Mouse (Mus musculus): ENCODE data around the gene Garnl3. TPM values are rescaled to one million over a fixed set of nuclear protein-coding genes. Genes with fewer than 3 reads are reported as not detected.
"Not testable (repeated sequence)": the region's sequence is repeated elsewhere in the genome, so short reads cannot be mapped to it uniquely, and the experiment has no call there.

The Garnl3 gene
- total RNA-seq, 1 experiment = 8.5 TPM

DNA sequence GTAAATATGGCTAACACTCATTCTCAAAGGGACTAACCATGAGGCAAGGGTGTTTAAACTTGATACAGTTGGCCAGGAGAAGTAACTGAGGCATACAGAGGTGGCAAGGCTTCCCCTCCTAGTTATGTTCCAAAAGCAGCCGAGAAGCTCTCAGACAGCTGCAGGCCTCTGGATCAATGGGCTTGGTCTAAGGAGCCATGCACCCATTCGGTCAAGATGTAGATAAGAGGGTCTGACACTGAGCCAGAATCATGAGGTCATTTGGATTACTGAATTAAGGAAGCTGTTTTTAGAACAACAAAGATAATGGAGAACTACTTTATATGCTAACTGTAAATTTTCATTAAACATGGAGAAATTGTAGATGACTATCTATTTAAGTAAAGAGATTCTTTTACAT lies 4.2 kb downstream of the Garnl3 start:
- in situ Hi-C loops (cut with MboI; ENCODE audit: low sequenced_read_pairs in 2 of 2, unreplicated experiment in 2 of 2) = no loop called here
- Histone ChIP-seq H3K27ac (ENCODE audit: insufficient read depth, low read depth, low read length, poor library complexity, severe bottlenecking) (no peak overlapping the region), H3K4me3 (ENCODE audit: insufficient read depth in 1 of 2, low read depth in 1 of 2, low read length in 2 of 2, poor library complexity in 1 of 2, severe bottlenecking in 1 of 2) (no peak overlapping the region), H3K36me3 (ENCODE audit: control insufficient read depth, insufficient read depth, low read length, poor library complexity, severe bottlenecking) (no peaks in the 10 kb centered on the region; the same call in 1 of the 2 replicates), H3K4me1 (ENCODE audit: control insufficient read depth in 2 of 2, insufficient read depth in 2 of 2, low read length in 2 of 2, poor library complexity in 1 of 2) (peaks cover 0 to under 1% of the 10 kb centered on the region in 2 experiments; a peak in 2 of 4 replicates), H3K9ac (ENCODE audit: insufficient read depth, low read depth, low read length, poor library complexity, severe bottlenecking) (no peak overlapping the region), H3K9me3 (ENCODE audit: control insufficient read depth, insufficient read depth, low read depth, low read length) (no peaks in the 10 kb centered on the region)
- DNase-seq (ENCODE audit: low read depth, low spot score) = no peak
- TF ChIP-seq CHD2 (IDR thresholded peaks at IDR 0.05; ENCODE audit: low read depth, low read length) (no peak), HCFC1 (IDR thresholded peaks at IDR 0.05; ENCODE audit: borderline replicate concordance, insufficient read depth, low read length) (no peak), MAFK (IDR thresholded peaks at IDR 0.05; ENCODE audit: insufficient read depth, low read depth, low read length) (no peak), ZC3H11A (IDR thresholded peaks at IDR 0.05; ENCODE audit: borderline replicate concordance, low read depth, low read length) (no peak), ZNF384 (IDR thresholded peaks at IDR 0.05; ENCODE audit: low read depth, low read length) (no peak)

DNA sequence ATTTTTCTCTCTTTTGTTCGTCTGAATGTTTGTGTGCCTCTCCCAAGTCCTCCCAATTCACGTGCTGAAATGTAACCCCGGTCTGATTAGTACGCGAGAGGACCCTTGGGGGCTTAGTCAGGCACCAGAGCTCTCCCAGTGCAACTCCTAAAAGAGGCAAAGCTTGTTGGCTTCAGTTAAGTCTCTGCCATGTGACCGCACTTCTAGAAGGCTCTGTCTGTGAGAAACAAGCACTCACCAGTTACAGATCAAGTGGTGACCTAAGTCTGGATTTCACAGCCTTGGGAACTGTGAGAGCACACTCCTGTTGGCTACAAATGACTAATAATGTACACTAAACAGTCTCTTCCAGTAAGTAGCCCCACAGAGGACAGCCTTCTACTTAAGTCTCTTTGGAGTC lies 8.6 kb downstream of the Garnl3 start:
- no peak overlapping the region for H3K4me3 ChIP-seq (ENCODE audit: insufficient read depth in 1 of 2, low read depth in 1 of 2, low read length in 2 of 2, poor library complexity in 1 of 2, severe bottlenecking in 1 of 2)
- no peak for DNase-seq (ENCODE audit: low read depth, low spot score)
- H3K9ac ChIP-seq (ENCODE audit: insufficient read depth, low read depth, low read length, poor library complexity, severe bottlenecking) = no peak overlapping the region
- no peaks in the 10 kb centered on the region; a peak in 1 of 4 replicates for H3K4me1 ChIP-seq (ENCODE audit: control insufficient read depth in 2 of 2, insufficient read depth in 2 of 2, low read length in 2 of 2, poor library complexity in 1 of 2)
- no peak overlapping the region for H3K27ac ChIP-seq (ENCODE audit: insufficient read depth, low read depth, low read length, poor library complexity, severe bottlenecking)
- no peaks in the 10 kb centered on the region for H3K9me3 ChIP-seq (ENCODE audit: control insufficient read depth, insufficient read depth, low read depth, low read length)
- H3K36me3 ChIP-seq (ENCODE audit: control insufficient read depth, insufficient read depth, low read length, poor library complexity, severe bottlenecking) = no peaks in the 10 kb centered on the region
- in situ Hi-C loops (cut with MboI; ENCODE audit: low sequenced_read_pairs in 2 of 2, unreplicated experiment in 2 of 2) = no loop called here
- TF ChIP-seq MAFK (IDR thresholded peaks at IDR 0.05; ENCODE audit: insufficient read depth, low read depth, low read length) (no peak), ZNF384 (IDR thresholded peaks at IDR 0.05; ENCODE audit: low read depth, low read length) (no peak), CHD2 (IDR thresholded peaks at IDR 0.05; ENCODE audit: low read depth, low read length) (no peak), HCFC1 (IDR thresholded peaks at IDR 0.05; ENCODE audit: borderline replicate concordance, insufficient read depth, low read length) (no peak), ZC3H11A (IDR thresholded peaks at IDR 0.05; ENCODE audit: borderline replicate concordance, low read depth, low read length) (no peak)

DNA sequence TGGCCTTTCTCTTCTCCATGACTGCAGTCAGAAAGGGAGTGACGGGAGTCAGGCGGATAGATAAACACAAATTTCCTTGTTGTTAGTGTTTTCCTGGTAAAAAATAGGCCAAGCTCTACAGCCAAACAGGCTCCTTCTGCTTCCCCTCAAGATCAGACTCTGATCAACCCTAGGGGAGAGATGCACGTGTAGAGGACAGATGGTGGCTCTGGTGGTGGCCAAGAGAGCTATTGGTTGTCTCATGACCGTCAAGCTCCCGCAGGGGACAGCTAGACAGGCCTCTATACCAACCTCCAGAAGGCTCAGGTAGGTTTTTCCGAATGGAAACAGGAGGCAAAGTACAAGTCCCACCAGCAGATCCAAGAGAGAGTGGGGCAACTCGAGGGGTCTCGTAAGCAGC lies 30.9 kb downstream of the Garnl3 start:
- H3K36me3 ChIP-seq (ENCODE audit: control insufficient read depth, insufficient read depth, low read length, poor library complexity, severe bottlenecking) = no peaks in the 10 kb centered on the region
- H3K27ac ChIP-seq (ENCODE audit: insufficient read depth, low read depth, low read length, poor library complexity, severe bottlenecking) = no peak overlapping the region
- H3K4me1 ChIP-seq (ENCODE audit: control insufficient read depth in 2 of 2, insufficient read depth in 2 of 2, low read length in 2 of 2, poor library complexity in 1 of 2) = no peaks in the 10 kb centered on the region
- in situ Hi-C loops (cut with MboI; ENCODE audit: low sequenced_read_pairs in 2 of 2, unreplicated experiment in 2 of 2) = no loop called here
- DNase-seq (ENCODE audit: low read depth, low spot score) = no peak
- no peaks in the 10 kb centered on the region for H3K9me3 ChIP-seq (ENCODE audit: control insufficient read depth, insufficient read depth, low read depth, low read length)
- no peak overlapping the region for H3K4me3 ChIP-seq (ENCODE audit: insufficient read depth in 1 of 2, low read depth in 1 of 2, low read length in 2 of 2, poor library complexity in 1 of 2, severe bottlenecking in 1 of 2)
- no peak for TF ChIP-seq ZNF384 (IDR thresholded peaks at IDR 0.05; ENCODE audit: low read depth, low read length)
- TF ChIP-seq ZC3H11A (IDR thresholded peaks at IDR 0.05; ENCODE audit: borderline replicate concordance, low read depth, low read length) = no peak
- no peak for TF ChIP-seq CHD2 (IDR thresholded peaks at IDR 0.05; ENCODE audit: low read depth, low read length)
- no peak for TF ChIP-seq MAFK (IDR thresholded peaks at IDR 0.05; ENCODE audit: insufficient read depth, low read depth, low read length)
- TF ChIP-seq HCFC1 (IDR thresholded peaks at IDR 0.05; ENCODE audit: borderline replicate concordance, insufficient read depth, low read length) = no peak
- H3K9ac ChIP-seq (ENCODE audit: insufficient read depth, low read depth, low read length, poor library complexity, severe bottlenecking) = no peak overlapping the region

DNA sequence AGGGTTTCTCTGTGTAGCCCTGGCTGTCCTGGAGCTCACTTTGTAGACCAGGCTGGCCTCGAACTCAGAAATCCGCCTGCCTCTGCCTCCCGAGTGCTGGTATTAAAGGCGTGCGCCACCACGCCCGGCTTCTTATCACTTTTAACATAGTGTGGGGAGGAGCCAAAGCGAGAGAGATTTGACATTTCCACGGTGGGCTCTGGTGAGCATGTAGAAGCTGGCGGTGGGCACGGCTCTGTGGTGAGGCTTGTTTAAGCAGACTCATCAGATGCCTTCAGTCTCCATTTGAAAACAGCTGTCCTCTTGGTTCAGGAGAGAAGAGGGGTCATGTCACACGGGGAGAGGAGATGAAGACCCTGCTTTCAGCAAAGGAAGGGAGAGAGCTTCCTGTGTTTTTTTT lies 34.1 kb downstream of the Garnl3 start:
- H3K9ac ChIP-seq (ENCODE audit: insufficient read depth, low read depth, low read length, poor library complexity, severe bottlenecking); H3K27ac ChIP-seq (ENCODE audit: insufficient read depth, low read depth, low read length, poor library complexity, severe bottlenecking); in situ Hi-C loops (cut with MboI; ENCODE audit: low sequenced_read_pairs in 2 of 2, unreplicated experiment in 2 of 2); H3K36me3 ChIP-seq (ENCODE audit: control insufficient read depth, insufficient read depth, low read length, poor library complexity, severe bottlenecking); H3K4me1 ChIP-seq (ENCODE audit: control insufficient read depth in 2 of 2, insufficient read depth in 2 of 2, low read length in 2 of 2, poor library complexity in 1 of 2); H3K4me3 ChIP-seq (ENCODE audit: insufficient read depth in 1 of 2, low read depth in 1 of 2, low read length in 2 of 2, poor library complexity in 1 of 2, severe bottlenecking in 1 of 2); H3K9me3 ChIP-seq (ENCODE audit: control insufficient read depth, insufficient read depth, low read depth, low read length); DNase-seq (ENCODE audit: low read depth, low spot score): not testable (repeated sequence)

DNA sequence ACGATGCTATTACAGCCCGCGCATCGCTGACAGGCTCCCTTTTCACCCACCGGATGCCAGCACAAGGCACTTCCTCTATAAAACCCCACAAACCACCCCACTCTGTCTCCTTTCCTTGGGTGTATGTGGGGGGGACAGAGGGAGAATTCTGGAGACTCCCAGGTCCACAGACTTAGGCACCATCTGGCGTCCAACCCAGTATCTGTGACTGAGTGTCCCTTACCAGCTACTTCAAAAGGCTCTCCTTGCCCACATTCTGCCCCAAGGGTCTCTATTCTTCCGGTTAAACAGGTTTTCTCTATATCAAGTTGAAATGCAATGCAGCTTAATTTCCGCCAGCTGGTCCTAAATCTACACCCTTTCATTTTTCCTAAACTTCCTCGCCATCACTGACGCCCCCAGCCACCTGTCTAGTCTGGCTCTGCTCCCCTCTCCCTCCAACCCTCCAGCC lies 36.2 kb downstream of the Garnl3 start:
- Histone ChIP-seq H3K4me3 (ENCODE audit: insufficient read depth in 1 of 2, low read depth in 1 of 2, low read length in 2 of 2, poor library complexity in 1 of 2, severe bottlenecking in 1 of 2) (no peak overlapping the region), H3K9me3 (ENCODE audit: control insufficient read depth, insufficient read depth, low read depth, low read length) (no peaks in the 10 kb centered on the region), H3K27ac (ENCODE audit: insufficient read depth, low read depth, low read length, poor library complexity, severe bottlenecking) (no peak overlapping the region), H3K36me3 (ENCODE audit: control insufficient read depth, insufficient read depth, low read length, poor library complexity, severe bottlenecking) (no peaks in the 10 kb centered on the region), H3K4me1 (ENCODE audit: control insufficient read depth in 2 of 2, insufficient read depth in 2 of 2, low read length in 2 of 2, poor library complexity in 1 of 2) (no peaks in the 10 kb centered on the region), H3K9ac (ENCODE audit: insufficient read depth, low read depth, low read length, poor library complexity, severe bottlenecking) (no peak overlapping the region)
- no peak for TF ChIP-seq ZC3H11A (IDR thresholded peaks at IDR 0.05; ENCODE audit: borderline replicate concordance, low read depth, low read length)
- no peak for TF ChIP-seq CHD2 (IDR thresholded peaks at IDR 0.05; ENCODE audit: low read depth, low read length)
- no peak for TF ChIP-seq MAFK (IDR thresholded peaks at IDR 0.05; ENCODE audit: insufficient read depth, low read depth, low read length)
- no peak for TF ChIP-seq HCFC1 (IDR thresholded peaks at IDR 0.05; ENCODE audit: borderline replicate concordance, insufficient read depth, low read length)
- in situ Hi-C loops (cut with MboI; ENCODE audit: low sequenced_read_pairs in 2 of 2, unreplicated experiment in 2 of 2) = no loop called here
- no peak for DNase-seq (ENCODE audit: low read depth, low spot score)

Measured in ES-E14 (cell line).